Mouse (Mus musculus): ENCODE data around the gene H2-T24.
"Not testable (repeated sequence)": the region's sequence is repeated elsewhere in the genome, so short reads cannot be mapped to it uniquely, and the experiment has no call there.

The H2-T24 gene

GRCm38 (mm10) chr17:36025197-36025596 lies 4.8 kb upstream of the H2-T24 start:
- DNase-seq (ENCODE audit: low read depth in 2 of 2, low spot score in 2 of 2), result no peak

DNA sequence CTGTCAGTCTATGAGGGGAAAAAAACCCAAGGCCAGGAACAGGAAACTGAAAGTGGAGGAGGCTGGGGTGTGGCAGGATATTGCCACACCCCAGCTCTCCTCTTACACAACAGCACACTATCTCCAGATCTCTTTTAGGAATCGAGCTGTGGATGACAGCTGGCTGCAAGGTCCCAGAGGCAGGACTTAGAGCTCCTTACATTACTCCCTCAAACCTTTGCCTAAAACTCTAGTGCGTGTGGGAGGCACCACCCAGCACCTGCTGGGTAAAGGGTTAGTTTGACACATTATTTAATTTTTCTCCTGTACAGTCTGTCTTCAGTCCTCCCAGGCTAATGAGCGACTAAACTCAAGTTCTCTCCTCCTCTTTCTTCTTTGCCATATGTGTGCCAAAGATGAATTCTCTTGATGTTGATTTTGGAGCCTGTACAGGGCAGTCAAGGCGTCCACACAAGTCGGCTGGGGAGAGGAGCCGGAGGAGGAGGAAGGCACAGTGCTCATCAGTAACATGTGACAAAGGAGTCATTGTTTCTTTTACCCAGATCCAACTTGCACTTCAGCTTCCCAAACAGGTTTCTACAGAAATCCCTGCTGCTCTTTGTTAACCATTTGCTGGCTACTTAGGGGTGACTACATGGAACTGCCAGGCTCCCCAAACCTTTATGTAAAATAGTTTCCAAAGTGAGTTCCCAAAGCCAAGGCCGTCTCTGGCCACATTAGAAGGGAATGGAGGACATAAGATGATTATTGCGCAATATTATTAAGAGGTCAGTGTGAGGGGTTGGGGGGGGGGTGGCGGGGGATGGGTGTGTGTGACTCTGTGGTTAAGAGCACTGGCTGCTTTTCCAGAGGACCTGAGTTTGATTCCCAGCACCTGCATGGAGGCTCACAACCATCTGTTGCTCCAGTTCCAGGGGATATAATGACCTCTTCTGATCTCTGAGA lies 3.6 kb upstream of the H2-T24 start:
- no peak for DNase-seq (ENCODE audit: low read depth in 2 of 2, low spot score in 2 of 2)

GRCm38 (mm10) chr17:36022922-36023321 lies 2.6 kb upstream of the H2-T24 start:
- DNase-seq (ENCODE audit: low read depth in 2 of 2, low spot score in 2 of 2), result no peak

- no peak for DNase-seq (ENCODE audit: low read depth in 2 of 2, low spot score in 2 of 2)
Observed at GRCm38 (mm10) chr17:36022098-36022497, 1.7 kb upstream of the H2-T24 start.

- DNase-seq (ENCODE audit: low read depth in 2 of 2, low spot score in 2 of 2), result no peak
Observed at GRCm38 (mm10) chr17:36021309-36021708, 949 bp upstream of the H2-T24 start.

DNA sequence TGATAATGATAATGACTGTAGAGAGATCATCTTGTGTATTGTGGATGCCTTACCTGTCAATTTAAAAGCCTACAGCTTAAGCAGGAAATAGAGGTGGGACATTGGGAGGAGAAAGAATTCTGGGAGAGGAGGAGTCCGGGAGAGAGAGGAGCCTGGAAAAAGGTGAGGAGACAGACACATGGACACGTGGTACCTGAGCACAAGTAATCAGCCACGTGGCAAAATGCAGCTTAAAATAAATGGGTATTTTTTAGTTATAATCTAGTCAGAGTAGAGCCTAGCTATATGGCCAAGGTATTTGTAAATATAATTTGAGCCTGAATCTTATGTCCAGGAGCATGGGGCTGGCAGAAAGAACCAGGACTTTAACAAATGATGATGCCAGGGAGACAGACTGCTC lies 841 bp downstream of the H2-T24 start:
- DNase-seq (ENCODE audit: low read depth in 2 of 2, low spot score in 2 of 2), result no peak

DNA sequence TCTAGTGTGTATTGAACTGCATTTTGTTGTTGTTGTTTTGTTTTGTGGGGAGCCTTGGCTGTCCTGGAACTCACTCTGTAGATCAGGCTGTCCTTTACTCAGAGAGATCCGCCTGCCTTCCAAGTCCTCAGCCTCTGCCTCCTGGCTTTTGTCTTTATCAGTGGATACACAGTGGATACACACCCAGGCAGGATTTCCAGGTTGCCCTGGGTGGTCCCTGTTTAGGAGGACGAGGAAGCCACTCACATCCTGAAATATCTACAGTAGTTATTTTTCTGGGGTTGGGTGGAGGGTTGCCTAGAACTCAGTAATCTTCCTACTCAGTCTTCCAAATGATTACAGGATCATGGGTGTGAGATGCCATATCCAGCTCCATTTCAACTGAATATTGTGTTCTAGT lies 1.4 kb downstream of the H2-T24 start:
- DNase-seq (ENCODE audit: low read depth in 2 of 2, low spot score in 2 of 2), result no peak

- DNase-seq (ENCODE audit: low read depth in 2 of 2, low spot score in 2 of 2), result no peak
Observed at GRCm38 (mm10) chr17:36017046-36017445, 3.3 kb downstream of the H2-T24 start.

DNA sequence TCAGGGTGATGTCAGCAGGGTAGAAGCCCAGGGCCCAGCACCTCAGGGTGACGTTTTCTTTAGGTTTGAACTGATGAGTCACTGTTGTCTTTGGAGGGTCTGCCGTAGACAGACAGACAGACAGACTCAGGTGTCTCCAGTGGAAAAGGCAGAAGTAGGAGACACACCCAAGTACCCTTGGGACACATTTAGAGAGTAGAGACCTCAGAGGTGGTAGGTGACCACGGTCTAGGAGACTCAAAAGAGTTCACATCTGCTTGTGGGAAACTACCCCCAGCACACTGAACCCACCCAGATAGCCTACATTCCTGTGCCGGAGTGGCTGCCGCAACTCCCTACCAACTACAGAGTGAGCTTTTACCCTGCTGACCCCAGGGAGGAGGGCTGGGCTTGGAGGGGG lies 5.4 kb downstream of the H2-T24 start:
- no peak for DNase-seq (ENCODE audit: low read depth in 2 of 2, low spot score in 2 of 2)

DNA sequence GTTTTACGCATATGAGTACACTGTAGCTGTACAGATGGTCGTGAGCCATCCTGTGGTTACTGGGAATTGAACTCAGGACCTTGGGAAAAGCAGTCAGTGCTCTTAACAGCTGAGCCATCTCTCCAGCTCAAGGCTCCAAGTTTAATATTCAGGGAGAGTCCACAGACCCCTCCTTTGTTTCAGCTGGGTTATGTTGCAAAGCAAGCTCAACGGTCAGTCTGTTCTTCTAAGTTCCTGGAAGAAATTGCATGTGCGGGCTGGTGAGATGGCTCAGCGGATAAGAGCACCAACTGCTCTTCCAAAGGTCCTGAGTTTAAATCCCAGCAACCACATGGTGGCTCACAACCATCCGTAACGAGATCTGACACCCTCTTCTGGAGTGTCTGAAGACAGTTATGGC lies 16.0 kb downstream of the H2-T24 start:
- not testable (repeated sequence) for DNase-seq (ENCODE audit: low read depth in 2 of 2, low spot score in 2 of 2)

DNA sequence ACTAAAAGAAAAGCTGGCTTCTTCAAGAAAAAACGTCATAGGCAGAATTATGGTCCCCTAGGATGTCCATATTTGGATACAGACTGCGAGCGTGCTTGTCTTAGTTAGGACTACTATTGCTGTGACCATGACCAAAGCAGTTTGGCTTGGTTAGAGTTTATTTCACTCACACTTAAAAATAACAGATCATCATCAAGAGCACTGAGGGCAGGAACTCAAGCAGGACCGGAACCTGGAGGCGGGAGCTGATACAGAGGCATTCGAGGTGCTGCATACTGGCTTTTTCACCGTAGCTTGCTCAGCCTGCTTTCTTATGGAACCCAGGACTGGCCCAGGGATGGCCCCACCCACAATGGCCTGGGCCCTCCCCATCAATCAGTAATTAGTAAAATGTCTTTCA lies 17.0 kb downstream of the H2-T24 start:
- no peak for DNase-seq (ENCODE audit: low read depth in 2 of 2, low spot score in 2 of 2)

GRCm38 (mm10) chr17:36001966-36002365 lies 18.4 kb downstream of the H2-T24 start:
- DNase-seq (ENCODE audit: low read depth in 2 of 2, low spot score in 2 of 2), result no peak

DNA sequence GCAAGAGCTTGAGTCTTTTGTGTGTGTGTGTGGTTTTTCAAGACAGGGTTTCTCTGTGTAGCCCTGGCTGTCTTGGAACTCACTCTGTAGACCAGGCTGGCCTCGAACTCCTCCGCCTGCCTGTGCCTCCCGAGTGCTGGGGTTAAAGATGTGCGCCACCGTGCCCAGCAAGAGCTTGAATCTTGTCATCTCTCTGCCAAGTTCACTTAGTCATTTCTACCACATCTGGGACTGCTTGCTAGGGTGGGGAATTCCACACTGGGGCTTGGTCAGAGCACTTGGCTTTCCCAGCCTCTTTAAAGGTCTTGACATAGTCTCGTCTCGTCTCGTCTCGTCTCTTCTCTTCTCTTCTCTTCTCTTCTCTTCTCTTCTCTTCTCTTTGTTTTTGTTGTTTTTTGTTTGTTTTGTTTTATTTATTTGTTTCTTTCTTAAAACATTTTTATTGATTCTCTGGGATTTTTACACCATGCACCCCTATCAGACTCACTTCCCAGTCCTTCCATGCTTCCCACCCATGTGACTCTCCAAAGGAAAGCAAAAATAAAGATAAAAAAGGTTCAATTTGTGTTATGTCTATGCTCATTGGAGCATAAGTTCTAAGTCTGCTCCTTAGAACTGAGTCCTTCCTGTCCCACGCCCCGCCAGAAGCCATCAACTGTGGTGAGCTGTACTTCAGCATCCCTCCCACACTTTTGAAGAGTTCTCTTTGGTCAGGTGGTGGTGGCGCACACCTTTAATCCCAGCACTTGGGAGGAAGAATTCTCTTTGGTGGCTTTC lies 19.1 kb downstream of the H2-T24 start:
- peak; percentile 20 to 33 for DNase-seq (ENCODE audit: low read depth in 2 of 2, low spot score in 2 of 2)

DNA sequence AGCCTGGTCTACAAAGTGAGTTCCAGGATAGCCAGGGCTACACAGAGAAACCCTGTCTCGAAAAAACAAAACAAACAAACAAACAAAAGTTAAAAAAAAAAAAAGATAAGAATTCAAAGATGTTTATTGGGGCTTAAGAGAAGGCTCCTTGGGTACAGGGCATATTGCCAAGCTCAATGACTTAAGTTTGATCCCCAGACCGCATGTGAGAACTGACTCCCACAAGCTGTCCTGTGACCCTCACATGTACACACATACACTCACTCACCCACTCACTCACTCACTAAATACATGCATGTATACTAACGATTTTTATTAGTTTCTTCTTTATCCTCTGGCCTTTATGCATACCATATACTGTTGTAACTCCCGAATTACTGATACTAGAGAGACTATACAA lies 20.0 kb downstream of the H2-T24 start:
- DNase-seq (ENCODE audit: low read depth in 2 of 2, low spot score in 2 of 2), result no peak

GRCm38 (mm10) chr17:35999356-35999755 lies 21.0 kb downstream of the H2-T24 start:
- peak; percentile 91 to 92 for DNase-seq (ENCODE audit: low read depth in 2 of 2, low spot score in 2 of 2)

- DNase-seq (ENCODE audit: low read depth in 2 of 2, low spot score in 2 of 2), result no peak
Observed at GRCm38 (mm10) chr17:35998545-35999305, 21.6 kb downstream of the H2-T24 start.

GRCm38 (mm10) chr17:35997713-35998510 lies 22.4 kb downstream of the H2-T24 start:
- DNase-seq (ENCODE audit: low read depth in 2 of 2, low spot score in 2 of 2), result no peak

GRCm38 (mm10) chr17:35996949-35997348 lies 23.4 kb downstream of the H2-T24 start:
- DNase-seq (ENCODE audit: low read depth in 2 of 2, low spot score in 2 of 2), result peak; percentile 99

- DNase-seq (ENCODE audit: low read depth in 2 of 2, low spot score in 2 of 2), result no peak
Observed at GRCm38 (mm10) chr17:35994879-35995240, 25.5 kb downstream of the H2-T24 start.

GRCm38 (mm10) chr17:35994175-35994878 lies 26.0 kb downstream of the H2-T24 start:
- peak; percentile 37 to 57 for DNase-seq (ENCODE audit: low read depth in 2 of 2, low spot score in 2 of 2)
